Mouse (Mus musculus) right cerebral cortex, postnatal 10 days (tissue): ENCODE results near the gene Htra3.

Experiments used
- DNase-seq, 2 experiments: peaks; one replicate each; pipeline ENCODE4 v3.0.0; 2021; ENCODE audit warnings: low spot score in 2 of 2

Htra3 gene

DNA sequence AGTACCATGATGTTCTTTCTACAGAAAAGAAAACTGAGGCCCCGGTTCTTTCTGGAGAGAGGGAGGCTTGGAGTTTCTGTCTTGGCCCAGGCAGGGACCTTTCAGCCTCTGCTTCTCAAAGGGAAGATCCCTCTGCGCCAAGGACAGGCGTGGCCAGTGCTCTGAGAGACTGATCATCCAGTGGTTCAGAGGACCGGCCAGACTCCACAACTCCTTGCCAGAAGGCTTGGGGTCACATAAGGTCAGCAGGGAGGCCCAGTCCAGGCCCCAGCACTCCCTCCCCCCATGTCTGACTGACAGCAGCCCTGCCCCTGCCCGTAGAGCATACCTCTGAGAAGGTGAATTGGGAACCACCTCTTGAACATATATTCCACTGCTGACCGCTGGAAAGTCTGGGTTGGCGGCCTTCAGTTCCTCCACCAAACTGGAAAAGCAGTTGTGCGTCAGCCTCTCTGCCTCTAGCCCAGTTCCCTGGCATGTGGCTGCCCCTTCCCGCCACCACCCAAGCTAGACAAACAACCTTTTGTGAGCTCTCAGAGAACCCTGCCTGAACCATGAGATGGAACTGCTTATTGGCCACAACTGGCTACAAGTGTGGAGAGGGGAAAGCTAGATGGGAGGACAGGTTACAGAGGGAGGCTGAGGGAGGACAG, 25.7 kb downstream of the Htra3 start:
- no peak for DNase-seq

DNA sequence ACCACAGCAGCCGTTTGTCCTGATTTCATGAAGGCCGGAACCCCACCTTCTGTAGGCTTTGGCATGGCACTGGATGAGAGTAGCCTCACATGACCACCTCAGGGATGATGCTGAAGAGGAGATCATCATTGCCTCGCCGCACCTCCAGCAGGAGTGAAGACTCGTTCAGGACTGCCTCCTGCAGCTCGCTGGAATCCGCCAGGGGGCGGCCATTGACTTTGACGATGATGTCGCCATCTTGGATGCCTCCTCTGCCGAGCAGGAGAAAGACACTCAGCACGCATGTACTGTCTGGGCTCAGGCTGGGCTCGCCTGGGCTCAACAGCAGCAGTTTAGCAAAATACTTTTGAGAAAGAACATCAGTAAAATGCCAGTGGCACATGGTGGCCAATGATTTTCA, 26.7 kb downstream of the Htra3 start:
- no peak for DNase-seq

DNA sequence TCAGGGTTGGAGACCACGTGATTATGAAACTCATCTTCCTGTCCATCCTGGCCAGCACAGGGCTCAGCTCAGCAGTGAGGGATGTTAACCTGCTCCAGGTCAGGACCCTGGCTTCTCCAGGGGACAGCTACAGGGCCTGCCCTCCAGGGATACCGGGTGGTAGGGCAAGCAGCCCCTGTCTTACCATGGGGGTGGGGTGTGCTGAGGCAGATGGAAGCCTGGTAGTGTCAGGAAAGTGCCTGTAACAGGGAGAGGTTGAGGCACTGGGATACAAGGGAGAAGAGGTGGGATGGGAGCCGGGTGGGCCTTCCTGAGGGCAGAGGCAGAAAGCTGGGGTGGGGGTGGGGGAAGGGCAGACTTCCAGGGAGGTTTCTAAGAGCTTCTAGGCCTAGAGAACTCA, 27.3 kb downstream of the Htra3 start:
- no peak for DNase-seq

DNA sequence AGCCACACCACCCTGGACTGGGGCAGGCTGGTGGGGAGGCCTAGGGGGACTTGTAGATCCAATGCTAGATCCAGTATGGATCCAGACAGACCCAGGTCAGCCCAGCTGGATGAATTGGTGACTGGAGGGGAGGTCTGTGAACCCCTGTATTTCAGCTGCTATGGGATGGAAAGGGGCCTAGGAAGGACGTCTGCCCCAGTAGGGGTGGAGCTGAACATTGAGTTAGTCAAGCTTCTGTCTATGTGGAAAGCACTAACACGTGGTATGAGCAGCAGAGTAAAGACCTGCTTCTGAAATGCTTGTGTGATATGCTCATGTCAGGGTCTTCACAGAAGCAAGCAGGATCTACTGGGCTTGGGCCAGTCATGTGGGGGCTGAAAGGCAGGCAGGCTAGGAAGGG, 31.4 kb downstream of the Htra3 start:
- no peak for DNase-seq

DNA sequence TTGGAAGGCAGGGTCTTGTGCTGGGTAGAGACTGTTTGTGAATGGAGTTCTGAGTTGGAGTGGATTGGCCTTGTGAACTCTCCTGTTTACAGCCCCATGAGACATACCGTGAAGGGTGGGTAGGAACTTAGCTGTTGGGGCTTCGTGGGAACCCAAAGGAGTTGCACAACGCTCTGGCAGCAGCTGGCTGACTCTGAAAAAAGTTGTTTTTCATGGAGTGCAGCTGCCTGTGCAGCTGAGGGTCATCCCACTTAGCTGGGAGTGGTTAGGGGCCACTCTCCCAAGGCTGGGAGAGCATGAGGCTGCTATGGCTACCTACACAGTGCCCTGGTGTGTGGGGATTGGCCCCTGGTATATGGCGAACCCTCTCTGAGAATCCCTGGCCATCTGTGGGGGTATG, 32.0 kb downstream of the Htra3 start:
- DNase-seq: no peak

DNA sequence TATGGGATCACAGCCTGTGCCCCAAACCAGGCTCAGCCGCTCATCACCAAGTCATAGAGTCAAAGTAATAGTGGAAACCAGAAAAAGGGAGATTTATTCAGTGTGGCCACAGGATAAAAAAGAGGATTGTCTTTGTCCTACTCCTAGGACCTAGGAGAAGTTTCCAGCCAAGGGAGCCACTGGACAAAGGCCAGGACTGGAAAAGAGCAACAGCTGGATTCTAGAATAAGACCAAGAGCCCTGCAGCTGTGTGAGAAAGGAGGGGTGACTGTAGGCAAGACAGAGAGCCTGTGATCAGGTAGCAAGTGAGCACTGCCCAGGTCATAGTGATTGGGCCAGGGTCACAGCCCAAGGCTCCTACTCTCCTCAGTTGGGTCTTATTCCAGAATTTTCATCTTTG, 32.7 kb downstream of the Htra3 start:
- no peak for DNase-seq

DNA sequence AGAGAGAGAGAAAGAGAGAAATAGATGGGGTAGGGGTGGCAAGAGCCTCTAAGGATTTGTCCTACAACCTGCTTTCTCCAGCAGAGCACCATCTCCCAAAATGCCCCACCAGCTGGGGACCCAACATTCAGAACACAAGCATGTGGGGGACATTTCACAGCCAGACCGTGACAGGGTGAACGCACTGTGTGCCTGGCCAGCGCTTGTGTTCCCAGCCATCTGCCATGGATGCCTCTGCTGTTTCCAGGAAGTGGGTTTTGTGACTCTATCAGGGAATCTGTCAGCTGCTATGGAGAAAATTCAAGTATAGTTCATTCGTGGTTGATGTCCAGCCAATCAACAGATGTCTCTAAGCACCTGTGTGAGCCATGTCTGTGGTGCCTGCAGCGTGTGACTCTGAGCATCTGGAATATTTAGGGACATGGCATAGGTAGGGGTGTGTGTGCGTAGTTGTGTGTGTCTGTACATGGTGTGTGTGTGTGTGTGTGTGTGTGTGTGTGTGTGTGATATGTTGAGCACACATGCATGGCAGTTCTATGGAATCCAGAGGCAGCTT, 33.6 kb downstream of the Htra3 start:
- peak in 1 of 2 experiments; percentile 45 for DNase-seq

DNA sequence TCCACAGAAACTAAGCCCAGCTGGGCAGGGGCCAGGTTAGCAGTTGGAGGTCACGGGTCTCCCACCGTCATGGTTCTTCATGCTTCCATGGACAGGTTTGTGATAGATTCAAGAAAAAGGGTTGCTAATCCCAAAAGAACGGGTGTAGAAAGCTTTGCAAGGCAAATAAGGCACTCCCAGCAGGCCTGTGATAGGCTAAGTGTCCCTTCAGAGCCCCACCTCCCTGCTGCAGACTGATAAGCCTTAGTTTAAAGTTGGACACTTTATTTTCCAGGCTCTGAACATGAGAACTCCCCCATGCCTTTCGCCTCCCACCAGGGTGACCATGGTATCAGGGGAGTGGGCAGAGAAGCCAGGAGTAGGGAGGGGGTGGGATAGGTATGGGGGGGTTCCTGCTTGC, 35.5 kb downstream of the Htra3 start:
- no peak for DNase-seq

DNA sequence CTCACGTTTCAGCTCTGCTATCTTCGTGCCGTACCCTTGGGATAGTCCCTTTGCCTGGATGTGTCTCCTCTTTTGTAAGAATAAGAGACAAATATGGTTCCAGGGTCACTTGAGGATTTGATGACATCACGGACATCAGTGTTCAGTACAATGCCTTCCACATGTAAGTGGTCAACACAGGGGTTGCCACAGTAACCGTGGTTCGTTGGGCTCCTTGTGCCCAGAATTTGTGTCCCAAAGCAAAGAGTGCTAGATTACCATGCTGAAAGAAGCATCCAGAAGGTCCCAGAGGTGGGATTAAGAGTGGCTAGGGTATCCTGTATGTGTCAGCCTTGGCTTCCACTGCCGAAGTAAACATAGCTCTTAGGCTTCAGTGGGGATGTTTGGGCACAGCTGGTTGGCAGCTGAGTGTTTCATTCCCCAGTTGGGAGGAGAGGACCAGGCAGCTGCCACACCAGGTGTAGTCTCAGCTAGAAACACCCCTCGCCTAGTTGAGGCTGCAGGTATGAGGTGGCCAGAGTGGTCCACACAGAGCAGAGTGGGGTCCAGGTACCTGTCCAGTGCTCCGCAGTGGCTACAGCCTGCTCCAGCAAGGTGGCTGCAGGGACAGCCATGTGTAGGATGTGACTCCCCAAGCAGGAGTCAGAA, 36.1 kb downstream of the Htra3 start:
- no peak for DNase-seq

DNA sequence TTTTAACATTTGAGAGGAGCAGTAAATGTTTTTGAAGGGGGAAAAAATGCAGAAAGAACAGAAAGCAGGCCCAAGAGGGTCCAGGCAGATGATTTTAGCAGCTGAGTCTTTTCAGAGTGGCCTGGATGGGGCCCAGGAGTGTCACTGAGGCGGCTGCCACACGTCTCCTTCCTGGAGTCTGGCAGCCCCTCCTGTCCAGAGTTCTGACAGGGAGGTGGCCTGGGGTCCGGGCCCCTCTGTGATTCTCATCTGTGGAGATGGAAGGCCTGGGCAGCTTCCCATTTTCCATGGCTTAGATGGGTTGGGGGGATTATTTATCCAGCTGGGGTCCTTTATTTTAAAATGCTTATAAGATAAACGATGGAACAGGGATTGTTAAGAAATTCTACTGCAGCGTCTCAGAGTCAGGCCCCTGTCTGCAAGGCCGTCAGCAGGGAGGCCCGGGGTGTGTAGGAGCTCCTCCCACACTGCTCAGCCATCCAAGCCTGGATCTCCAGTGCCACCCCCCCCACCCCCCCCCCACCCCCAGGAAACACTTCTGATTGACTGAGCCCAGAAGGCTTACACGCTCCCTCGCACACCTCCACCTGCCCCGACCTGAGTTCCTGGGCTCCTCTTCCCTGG, 37.5 kb downstream of the Htra3 start:
- no peak for DNase-seq

DNA sequence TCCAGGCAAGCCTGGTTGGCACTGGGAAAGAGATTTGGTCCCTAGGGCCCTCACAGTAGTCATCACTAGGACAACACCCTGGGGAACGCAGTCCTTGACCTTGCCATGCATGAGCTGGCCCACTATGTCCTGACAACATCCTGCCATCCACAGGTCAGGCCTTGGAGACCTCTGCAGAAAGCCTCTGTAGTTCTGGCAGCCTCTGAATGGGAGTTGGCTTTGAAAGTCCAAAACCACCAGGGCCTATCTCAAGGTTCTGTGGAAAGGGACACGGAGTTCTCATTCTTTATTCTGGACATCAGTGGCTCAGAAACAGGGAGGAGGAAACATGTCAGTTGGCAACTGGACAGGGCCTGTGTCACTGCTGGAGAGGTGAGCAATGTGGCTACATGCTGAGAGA, 43.6 kb downstream of the Htra3 start:
- no peak for DNase-seq

DNA sequence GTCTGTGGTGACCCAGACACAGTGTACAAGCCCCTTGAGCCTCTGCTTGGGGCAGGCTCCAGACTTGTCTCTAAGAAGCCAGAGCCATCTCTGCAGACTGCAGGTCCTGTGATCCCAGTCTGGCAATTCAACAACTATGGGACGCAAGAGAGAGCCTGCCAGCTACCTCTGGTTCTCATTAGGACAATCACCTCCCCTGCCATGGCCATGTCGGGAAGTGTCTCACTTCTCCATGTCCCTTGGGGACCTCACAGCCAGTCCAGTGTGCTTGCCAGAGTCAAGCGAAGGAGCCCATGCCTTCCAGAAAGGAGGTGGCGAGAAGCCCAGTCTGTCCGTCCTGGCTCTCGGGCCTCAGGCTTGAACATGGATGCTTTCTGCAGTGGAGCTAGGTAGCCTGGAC, 46.7 kb downstream of the Htra3 start:
- no peak for DNase-seq

DNA sequence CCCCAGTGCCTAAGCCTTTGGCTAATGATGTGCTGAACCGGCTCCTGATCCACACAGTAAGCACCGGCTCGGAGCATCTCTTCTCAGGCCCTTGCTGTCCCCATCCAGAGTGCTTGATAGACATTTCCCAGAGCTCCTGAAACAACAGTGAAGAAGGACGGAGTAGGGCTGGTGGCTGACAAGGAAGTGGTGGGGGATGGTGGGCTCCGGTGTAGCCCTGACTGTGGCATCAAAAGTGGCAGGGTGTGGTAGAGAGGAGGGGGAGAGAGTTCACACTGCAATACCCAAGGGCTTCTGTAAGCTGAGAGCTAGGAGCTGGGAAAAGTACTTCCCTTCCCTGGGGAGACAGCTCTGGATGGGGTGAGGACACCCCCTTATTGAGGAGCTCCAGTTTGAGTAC, 47.8 kb downstream of the Htra3 start:
- DNase-seq: no peak

DNA sequence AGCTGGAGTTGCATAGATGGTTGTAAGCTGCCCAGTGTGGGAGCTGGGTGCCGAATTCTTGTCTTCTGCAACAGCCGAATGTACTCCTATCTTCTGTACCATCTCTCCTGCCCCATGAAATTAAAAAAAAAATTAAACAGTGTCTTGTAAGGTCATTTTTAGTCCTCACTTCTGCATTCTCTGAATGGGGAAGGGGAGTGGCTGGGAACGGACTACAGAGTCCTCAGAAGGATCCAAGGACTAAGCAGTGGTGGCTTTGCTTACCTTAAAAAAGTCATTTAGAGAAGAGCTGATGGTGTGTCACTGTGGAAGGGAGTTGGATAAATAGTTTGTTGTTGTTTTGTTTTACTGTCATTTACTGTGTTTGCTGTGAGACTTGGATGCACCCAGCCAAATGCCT, 48.4 kb downstream of the Htra3 start:
- DNase-seq: no peak

DNA sequence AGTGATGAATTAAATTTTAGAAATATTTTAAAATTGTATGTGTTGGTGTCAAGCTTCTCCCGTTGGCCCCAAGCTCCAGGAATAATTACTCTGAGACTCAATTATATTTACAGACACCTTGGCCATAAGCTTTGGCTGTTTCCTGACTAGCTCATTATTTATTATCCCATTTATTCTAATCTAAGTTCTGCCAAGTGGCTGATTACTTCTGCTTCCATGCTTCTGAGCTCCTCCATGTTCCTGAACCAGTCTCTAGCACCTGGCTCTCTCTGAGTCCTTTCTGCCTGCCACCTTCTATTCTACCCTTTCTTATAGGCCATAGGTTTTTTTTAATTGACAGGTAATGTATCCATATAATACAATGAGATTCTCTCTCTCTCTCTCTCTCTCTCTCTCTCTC, 48.9 kb downstream of the Htra3 start:
- DNase-seq: no peak

DNA sequence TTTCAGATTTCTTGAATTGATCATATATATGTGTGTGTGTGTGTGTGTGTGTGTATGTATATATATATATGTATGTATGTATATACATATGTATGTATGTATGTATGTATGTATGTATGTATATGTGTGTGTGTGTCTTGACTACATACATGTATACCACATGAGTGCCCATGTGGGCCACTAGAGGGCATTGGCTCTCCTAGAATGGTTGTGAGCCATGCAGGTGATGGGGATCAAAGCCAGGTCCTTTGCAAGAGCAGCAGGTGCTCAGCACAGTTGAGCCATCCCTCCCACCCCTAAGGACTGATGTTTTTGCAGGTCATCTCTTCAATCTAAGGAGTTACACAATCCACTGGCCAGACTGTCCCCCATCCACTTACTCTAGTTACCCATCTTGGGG, 50.2 kb downstream of the Htra3 start:
- no peak for DNase-seq

DNA sequence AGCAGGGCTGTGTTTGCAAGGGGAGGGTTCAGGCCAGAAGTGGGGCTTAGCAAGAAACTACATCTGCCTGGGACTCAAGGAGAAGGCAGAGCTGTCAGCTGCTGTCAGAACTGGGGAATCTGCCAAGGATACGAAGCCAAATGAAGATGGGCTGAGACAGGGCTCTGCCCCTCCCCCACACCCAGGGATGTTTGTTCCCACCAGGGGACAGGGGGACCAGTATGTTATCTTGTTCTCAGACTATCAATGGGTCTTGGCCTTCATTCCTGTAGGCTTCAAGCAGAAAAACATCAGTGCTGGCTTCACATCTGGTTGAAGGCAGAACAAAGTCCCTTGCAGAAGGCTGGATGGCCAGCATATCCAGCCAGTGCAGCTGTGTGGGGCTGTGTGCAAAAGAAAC, 50.9 kb downstream of the Htra3 start:
- DNase-seq: peak; percentile 75 to 76

DNA sequence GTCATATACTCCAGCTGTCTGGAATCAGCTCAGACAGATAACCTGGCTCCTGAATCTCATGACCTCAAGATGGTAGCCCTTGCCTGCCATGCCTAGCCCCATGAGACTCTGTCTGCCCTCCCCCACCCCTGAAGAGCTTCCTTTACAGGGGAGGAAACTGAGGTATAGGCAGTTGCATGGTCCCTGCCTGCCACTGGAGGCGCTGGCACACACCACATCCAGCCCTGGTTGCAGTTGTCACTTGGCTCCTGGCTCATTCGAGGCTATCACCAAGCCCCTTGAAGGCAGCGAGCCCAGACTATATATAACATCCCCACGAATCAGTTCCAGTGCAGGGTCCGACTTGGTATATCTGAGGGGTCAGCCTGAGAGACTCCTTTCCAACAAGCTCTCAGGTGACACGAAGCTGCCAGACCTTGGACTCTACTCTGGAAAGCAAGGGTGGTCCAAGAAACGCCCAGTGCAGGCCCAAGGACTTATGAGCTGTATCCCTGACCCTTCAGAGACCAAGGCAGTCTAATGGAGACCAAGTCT, 52.2 kb downstream of the Htra3 start:
- DNase-seq: no peak

DNA sequence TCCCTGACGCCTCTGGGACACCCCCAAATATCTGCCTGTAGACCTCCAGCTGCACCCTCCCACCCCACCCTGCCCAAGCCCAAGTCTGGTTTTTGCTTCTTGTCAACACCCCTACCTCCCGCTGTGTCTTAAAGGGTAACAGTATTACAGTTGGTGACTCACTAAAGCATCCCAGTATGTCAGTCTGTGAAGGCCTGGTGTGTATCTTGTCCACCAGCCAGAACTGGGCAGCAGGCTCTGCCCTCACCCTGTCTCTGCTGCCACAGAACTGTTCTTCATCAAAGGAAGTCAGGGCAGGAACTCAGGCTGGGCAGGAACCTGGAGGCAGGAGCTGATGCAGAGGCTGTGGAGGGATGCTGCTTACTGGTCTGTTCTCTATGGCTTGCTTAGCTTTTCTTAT, 53.2 kb downstream of the Htra3 start:
- no peak for DNase-seq

DNA sequence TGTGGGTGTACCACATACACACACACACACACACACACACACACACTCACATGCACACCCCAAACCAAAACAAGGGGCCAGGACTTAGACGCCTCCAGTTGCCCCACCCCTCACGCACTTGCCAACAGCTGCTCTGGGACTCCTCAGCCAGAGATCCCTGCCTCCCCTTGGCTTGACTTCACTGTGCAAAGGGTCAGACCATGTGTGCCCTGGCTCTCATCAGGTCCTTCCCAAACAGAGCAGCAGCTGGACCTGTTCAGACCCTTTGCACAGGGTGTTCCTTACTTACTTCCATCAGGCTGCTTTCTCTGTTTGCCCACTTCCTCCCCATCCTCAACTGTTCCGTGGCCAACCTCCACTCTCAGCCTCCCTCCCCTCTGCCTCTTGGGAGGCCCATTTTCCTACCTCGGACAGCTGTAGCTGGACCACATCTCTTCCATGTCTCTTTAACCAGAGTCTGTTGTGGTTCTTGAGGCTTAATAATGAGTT, 54.8 kb downstream of the Htra3 start:
- DNase-seq: no peak

DNA sequence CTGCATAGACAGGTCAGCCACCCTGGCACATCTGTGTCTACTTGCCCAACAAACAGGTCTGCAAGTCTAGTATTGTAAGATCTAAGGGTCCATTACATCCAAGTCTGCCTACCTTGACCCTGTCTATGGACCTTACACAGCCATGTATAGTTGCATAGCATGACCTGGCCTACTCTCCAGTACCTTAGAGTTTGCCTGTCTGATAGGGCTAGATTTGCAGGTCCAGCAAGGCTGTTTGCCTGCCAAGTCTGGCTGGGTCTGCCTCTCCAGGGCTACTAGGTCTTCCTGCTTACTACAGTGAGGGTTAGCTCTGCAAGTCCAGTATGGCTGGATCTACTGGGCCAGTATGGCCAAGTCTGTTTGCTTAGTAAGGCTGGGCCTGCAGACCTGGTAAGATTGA, 55.8 kb downstream of the Htra3 start:
- no peak for DNase-seq

DNA sequence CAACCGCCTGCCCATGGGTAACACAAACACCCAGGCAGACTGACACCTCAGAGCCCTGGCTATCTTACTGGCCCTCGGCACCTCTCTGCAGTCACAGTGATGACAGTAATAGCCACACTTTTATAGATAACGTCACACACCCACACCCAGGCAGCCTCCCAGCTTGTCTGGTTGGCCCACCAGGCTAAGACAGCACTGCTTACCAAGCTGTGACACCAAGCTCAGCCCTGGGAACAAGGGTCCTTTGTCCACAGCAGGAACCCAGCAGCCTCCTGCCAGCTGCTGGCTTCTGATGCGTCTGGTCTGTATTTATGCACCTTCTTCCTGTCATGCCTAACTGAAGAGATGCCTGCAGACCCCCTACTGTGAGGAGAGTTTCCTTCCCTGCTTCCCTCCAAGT, 58.5 kb downstream of the Htra3 start:
- peak in 1 of 2 experiments; percentile 41 for DNase-seq

DNA sequence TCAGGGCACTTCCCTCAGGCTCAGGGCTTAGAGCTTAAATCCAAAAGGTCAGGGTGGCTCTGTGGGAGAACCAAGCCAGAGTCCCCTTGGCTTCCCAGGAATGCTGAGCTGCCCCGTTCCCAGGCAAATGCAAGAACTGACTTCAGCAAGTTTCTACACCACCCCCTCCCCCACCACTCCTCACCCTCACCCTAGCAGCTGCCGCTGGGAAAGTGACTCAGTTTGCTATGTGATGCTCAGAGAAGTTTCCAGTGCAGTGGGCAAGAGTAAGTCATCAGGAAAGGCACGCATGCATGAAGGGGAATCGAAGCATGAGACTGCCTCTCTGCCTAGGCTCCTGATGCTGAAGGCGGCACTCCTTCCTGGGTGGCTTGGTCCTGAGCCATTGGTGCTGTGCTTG, 62.6 kb downstream of the Htra3 start:
- no peak for DNase-seq
